Mouse (Mus musculus) CD4-positive naive resting alpha-beta T cell, adult 76 days (primary cell): Measurements from ENCODE around the gene Tmem43. TPM values are rescaled to one million over a fixed set of nuclear protein-coding genes. Genes with fewer than 3 reads are reported as not detected.

Source experiments
- total RNA-seq: library from RNA; stranded (reverse); gene quantifications from one replicate; pipeline ENCODE4 v1.2.4, GENCODE M21; 2023

Gene Tmem43
- total RNA-seq: 31.7 TPM

GRCm38 (mm10) chr6:91472868-91473804 lies at the start of gene Tmem43, which contains the start of gene Chchd4:
Gene Tmem43, plus strand, starts transcription at chr6:91473703.
Gene Chchd4, minus strand, starts transcription at chr6:91473546.

GRCm38 (mm10) chr6:91515545-91516449 lies 42.3 kb downstream of the Tmem43 start, which contains the start of the genes Xpc and Lsm3:
Gene Xpc, minus strand, starts transcription at chr6:91515888.
Gene Lsm3, plus strand, starts transcription at chr6:91515928.

Other genes starting within 250 kb of the Tmem43 start
- gene Wnt7a, start 62.3 kb upstream of the Tmem43 start, total RNA-seq: not detected
- 7.9 TPM for gene Chchd4, start 157 bp upstream of the Tmem43 start, total RNA-seq
- gene Xpc, start 42.2 kb downstream of the Tmem43 start, total RNA-seq: 16.6 TPM
- gene Lsm3, start 42.2 kb downstream of the Tmem43 start, total RNA-seq: 57.0 TPM
- gene Slc6a6, start 210.3 kb downstream of the Tmem43 start, total RNA-seq: 124 TPM